Mouse (Mus musculus) lung, postnatal 0 days (tissue): ENCODE data around the gene Nmrk1.

Experiments used
- CTCF ChIP-seq: IDR thresholded peaks from 2 replicates; pipeline ENCODE4 v1.5.1; 2016; ENCODE audit warnings: antibody characterized with exemption, mild to moderate bottlenecking
- EP300 ChIP-seq: IDR thresholded peaks from 2 replicates; pipeline ENCODE4 v1.6.1; 2016; ENCODE audit warnings: antibody characterized with exemption, mild to moderate bottlenecking, control low read depth

- TF ChIP-seq CTCF (no peak), EP300 (no peak)
Measured at GRCm38 (mm10) chr19:18617504-18617903, 14.2 kb upstream of the Nmrk1 start.
